Mouse (Mus musculus) layer of hippocampus, postnatal 14 days (tissue): ENCODE data around the gene Rnf217. TPM values are rescaled to one million over a fixed set of nuclear protein-coding genes. Genes with fewer than 3 reads are reported as not detected.
A peak's percentile ranks its signal among the peaks of the same experiment; 100 is the strongest.

ENCODE experiments used
- DNase-seq, 2 experiments: peaks; one replicate each; pipeline ENCODE4 v3.0.0; 2021 to 2022; ENCODE audit warnings: low spot score in 2 of 2, mixed read lengths in 1 of 2
- total RNA-seq, 2 experiments: library from RNA; stranded (reverse); gene quantifications; 2 replicates each; pipeline ENCODE4 v1.2.3; 2021

Gene Rnf217
- total RNA-seq, 2 experiments from 2014 or later = 5.6 to 7.2 TPM

- no peak for DNase-seq
These were observed 107.3 kb downstream of the Rnf217 start for GRCm38 (mm10) chr10:31501644-31502043.

- no peak for DNase-seq
These were observed 112.1 kb downstream of the Rnf217 start for GRCm38 (mm10) chr10:31496931-31497330.

GRCm38 (mm10) chr10:31495826-31496225 lies 113.2 kb downstream of the Rnf217 start:
- DNase-seq = no peak

DNA sequence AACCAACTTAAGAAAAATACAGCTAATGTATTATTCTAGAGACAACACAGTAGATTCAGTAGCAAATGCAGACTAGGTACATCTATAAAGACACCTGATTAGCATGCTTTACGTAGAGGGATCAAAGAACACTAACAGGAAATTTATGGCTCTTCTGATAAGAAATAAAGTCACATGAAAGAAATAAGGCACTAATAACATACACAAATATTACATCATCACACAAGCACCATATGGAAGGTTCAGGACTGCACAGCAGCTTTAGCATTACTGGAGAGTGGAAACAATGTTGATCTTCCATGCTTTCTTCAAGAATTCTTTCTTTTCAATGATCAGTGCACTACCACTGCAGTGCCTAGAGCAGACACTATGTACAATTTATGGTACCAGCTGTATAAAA lies 114.7 kb downstream of the Rnf217 start:
- no peak for DNase-seq

GRCm38 (mm10) chr10:31467043-31467898 lies 141.7 kb downstream of the Rnf217 start:
- no peak for DNase-seq

DNA sequence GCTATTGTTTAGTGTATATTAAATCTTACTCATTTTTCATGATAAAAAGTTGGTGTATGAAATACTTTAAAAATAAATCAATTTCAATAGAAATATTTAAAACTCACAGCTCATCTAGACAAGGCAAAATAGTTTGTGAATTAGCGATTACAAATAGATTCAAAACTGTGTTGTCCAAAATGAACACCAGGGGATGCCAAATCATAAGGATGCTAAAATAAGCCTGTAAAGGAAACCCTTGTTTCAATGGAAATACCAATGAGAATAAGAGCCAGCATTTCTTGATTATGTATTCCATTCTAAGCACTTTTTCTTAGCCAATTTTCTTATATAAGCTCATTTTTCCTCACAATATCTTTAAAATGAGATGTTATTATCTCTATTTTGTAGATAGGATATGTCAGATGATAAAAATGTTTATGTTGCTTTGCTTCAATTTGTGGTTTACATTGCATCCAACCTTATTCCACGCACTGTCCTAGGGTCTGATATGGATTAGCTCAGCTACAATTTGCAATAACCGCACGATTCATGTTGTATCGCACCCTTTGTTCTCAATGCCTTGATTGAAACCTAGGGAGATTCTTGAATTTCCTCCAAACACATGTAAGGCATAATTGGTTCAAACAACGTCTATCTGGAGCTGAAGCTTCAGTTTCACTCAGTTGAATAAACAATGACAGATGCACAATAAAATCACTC lies 143.0 kb downstream of the Rnf217 start:
- peak in 1 of 2 experiments; percentile 60 for DNase-seq

GRCm38 (mm10) chr10:31465424-31465823 lies 143.6 kb downstream of the Rnf217 start:
- no peak for DNase-seq

GRCm38 (mm10) chr10:31463044-31463443 lies 145.9 kb downstream of the Rnf217 start:
- no peak for DNase-seq

DNA sequence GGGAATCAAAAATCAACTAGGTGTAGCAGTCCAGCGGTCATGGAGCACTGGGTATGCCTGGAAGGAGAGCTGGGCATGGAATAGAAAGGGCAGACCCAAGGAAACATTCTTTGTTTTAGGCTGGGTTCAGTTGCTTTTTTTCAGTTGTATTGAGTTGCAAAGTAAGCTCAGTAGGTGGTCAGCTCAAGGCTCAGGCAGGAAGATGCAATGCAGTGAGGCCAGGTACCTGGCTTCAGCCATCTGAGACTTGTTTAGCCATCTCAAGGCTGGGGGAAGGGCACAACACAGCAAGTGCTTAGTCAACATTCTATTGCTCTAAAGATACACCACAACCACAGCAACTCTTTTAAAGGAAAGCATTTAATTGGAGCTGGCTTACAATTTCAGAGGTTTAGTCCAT lies 152.2 kb downstream of the Rnf217 start:
- no peak for DNase-seq

DNA sequence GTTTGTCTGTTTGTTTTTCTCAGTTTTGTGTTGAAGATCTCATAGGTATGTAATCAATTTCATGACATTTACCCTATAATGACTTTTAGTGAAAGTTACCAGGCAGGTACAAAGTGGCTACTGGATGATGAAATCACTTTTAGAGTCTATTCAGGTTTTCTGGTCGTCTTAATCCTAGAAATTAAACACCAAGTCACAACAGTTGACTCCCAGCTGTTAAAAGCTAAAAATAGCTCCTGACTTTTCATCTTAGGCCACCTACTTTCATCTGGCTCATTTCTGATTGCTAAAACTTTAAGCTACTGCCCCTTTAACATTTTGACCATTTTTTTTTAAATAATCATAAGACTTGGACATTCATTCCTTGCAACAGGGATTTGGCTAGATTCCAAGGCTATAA lies 161.9 kb downstream of the Rnf217 start:
- no peak for DNase-seq

GRCm38 (mm10) chr10:31445291-31446124 lies 163.5 kb downstream of the Rnf217 start, which contains the start of gene Tpd52l1:
Gene Tpd52l1 (minus strand): TSS chr10:31445958.
- peak; percentile 84 to 85 for DNase-seq

DNA sequence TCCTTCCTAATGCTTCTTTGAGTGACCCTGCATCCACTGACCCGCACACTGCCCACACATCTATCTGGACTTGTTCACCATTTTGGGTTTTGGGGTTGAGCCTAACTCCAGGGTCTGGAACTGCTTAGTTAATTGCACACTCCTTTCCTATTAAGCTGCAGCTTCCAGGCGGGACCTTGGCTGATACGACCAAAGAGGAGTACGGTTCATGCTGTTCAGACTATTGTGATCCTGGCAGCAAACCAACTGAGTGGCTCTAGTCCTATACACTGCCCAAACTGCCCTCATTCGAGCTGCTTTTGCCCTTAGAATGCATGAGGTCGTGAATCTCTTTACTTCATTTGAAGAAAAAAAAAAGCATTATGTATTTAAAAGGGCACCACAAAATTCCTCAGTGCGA lies 164.8 kb downstream of the Rnf217 start:
- DNase-seq = no peak

Other genes starting within 250 kb of the Rnf217 start
- 10 to 100 TPM; 21.7 to 24.7 TPM for gene Tpd52l1, start 163.2 kb downstream of the Rnf217 start, total RNA-seq